In the genomic region with DNA sequence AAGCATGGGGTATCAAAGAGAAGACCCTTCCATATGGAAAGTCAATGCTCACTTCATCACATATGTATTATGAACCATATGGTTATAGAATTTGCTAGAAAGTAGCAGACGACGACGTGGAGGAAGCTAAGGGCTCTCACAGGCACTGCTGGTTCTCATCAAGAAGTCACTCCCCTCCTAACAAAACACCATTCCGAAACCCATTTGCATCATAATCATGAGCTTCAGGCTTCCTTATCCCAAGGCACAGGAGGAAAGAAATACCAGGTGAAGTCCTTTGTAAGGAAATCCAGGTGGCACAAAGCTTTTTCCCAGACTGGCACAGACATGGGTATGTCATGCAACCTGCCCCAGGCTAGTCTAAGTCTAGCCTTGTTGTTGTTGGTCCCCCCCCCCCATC, we compare ENCODE assay signal across 30 mouse cellular contexts.
"Had no signal": no experiment of that assay in that cellular context is flagged by ENCODE, and none has a peak within 500 bp of the region (broad histone marks: within the 10 kb centered on the region; RNA-seq: fewer than 3 reads in every experiment).

No protein-coding gene starts in this region.

- H3K27ac ChIP-seq: heart, adult 2 months; heart, embryonic 13.5 days; heart, embryonic 15.5 days; hindbrain, embryonic 10.5 days; hindbrain, embryonic 12.5 days; hindbrain, embryonic 14.5 days; intestine, embryonic 15.5 days; layer of hippocampus, adult 2 months; left cerebral cortex, adult 2 months; limb, embryonic 10.5 days; limb, embryonic 12.5 days; liver, embryonic 13.5 days; liver, embryonic 15.5 days had no signal

- H3K4me2 ChIP-seq: heart, embryonic 11.5 days; heart, embryonic 13.5 days; heart, embryonic 15.5 days; hindbrain, embryonic 12.5 days; hindbrain, embryonic 14.5 days; intestine, embryonic 15.5 days; limb, embryonic 12.5 days; liver, embryonic 11.5 days; liver, embryonic 13.5 days; liver, embryonic 15.5 days had no signal

- H3K9ac ChIP-seq: heart, embryonic 13.5 days; heart, embryonic 15.5 days; hindbrain, embryonic 12.5 days; hindbrain, embryonic 14.5 days; intestine, embryonic 15.5 days; limb, embryonic 12.5 days; liver, embryonic 13.5 days; liver, embryonic 15.5 days; liver, postnatal 0 days had no signal

- H3K36me3 ChIP-seq: heart, embryonic 13.5 days; heart, embryonic 15.5 days; hindbrain, embryonic 10.5 days; hindbrain, embryonic 12.5 days; intestine, embryonic 15.5 days; limb, embryonic 10.5 days; limb, embryonic 12.5 days; liver, embryonic 13.5 days; liver, embryonic 15.5 days had no signal

- H3K4me1 ChIP-seq: heart, embryonic 13.5 days; heart, embryonic 15.5 days; hindbrain, embryonic 10.5 days; hindbrain, embryonic 12.5 days; intestine, embryonic 15.5 days; limb, embryonic 10.5 days; limb, embryonic 12.5 days; liver, embryonic 13.5 days; liver, embryonic 15.5 days had no signal

- H3K27me3 ChIP-seq: heart, embryonic 13.5 days; heart, embryonic 15.5 days; hindbrain, embryonic 12.5 days; intestine, embryonic 15.5 days; limb, embryonic 12.5 days; liver, embryonic 13.5 days; liver, embryonic 15.5 days had no signal

- H3K9me3 ChIP-seq: heart, embryonic 13.5 days; heart, embryonic 15.5 days; hindbrain, embryonic 10.5 days; hindbrain, embryonic 12.5 days; intestine, embryonic 15.5 days; limb, embryonic 10.5 days; limb, embryonic 12.5 days; liver, embryonic 13.5 days; liver, embryonic 15.5 days had no signal

- DNase-seq: gastrocnemius, postnatal 14 days; gastrocnemius, postnatal 36 days; heart, adult 11 months; heart, adult 2 months; heart, postnatal 14 days; heart, postnatal 4 days; kidney, adult 18-20 months; kidney, adult 8-10 months; kidney, postnatal 10 days; kidney, postnatal 25 days; kidney, postnatal 4 days; liver; liver, embryonic 13.5 days; liver, postnatal 0 days had no signal

- H3K4me3 ChIP-seq: heart, adult 2 months; heart, embryonic 13.5 days; heart, embryonic 15.5 days; hindbrain, embryonic 10.5 days; hindbrain, embryonic 12.5 days; intestine, embryonic 15.5 days; layer of hippocampus, adult 2 months; left cerebral cortex, adult 2 months; limb, embryonic 10.5 days; limb, embryonic 12.5 days; liver, embryonic 13.5 days; liver, embryonic 15.5 days had no signal

- ATAC-seq: hindbrain, embryonic 16.5 days; inflammation-experienced regulatory T-cells, adult 6 months; intestine, embryonic 15.5 days; intestine, postnatal 0 days; liver, postnatal 0 days had no signal
